Mouse (Mus musculus): ENCODE measurements around the gene Immp2l. TPM values are rescaled to one million over a fixed set of nuclear protein-coding genes. Genes with fewer than 3 reads are reported as not detected.

Gene Immp2l
- polyA plus RNA-seq, 1 experiment from 2014 or later = 11.3 TPM

GRCm38 (mm10) chr12:41551578-41551977 lies 527.7 kb downstream of the Immp2l start:
- H3K4me1 ChIP-seq (replicated peaks) = no peaks in the 10 kb centered on the region
- H3K27ac ChIP-seq = no peak overlapping the region

GRCm38 (mm10) chr12:41557832-41558231 lies 533.9 kb downstream of the Immp2l start:
- Histone ChIP-seq H3K9me3 (no peaks in the 10 kb centered on the region), H3K9ac (replicated peaks) (no peak overlapping the region)

More at GRCm38 (mm10) chr12:41551578-41551977, 527.7 kb downstream of the Immp2l start:
- WGBS = 85% methylated on average over 4 of the region's 4 CpGs
- ATAC-seq (ENCODE audit: insufficient number of reproducible peaks, insufficient read depth, low FRiP score, low TSS enrichment, low read depth) = no peak
- no peaks in the 10 kb centered on the region for H3K36me3 ChIP-seq
- no peak overlapping the region for H3K9ac ChIP-seq (replicated peaks)
- H3K9me3 ChIP-seq = no peaks in the 10 kb centered on the region
- H3K4me2 ChIP-seq = no peak overlapping the region
- H3K27me3 ChIP-seq = no peaks in the 10 kb centered on the region
- no peak overlapping the region for H3K4me3 ChIP-seq (replicated peaks)

GRCm38 (mm10) chr12:41558956-41559735 lies 535.3 kb downstream of the Immp2l start:
- Histone ChIP-seq H3K9ac (replicated peaks) (no peak overlapping the region), H3K9me3 (no peaks in the 10 kb centered on the region), H3K4me2 (no peak overlapping the region), H3K4me3 (replicated peaks) (no peak overlapping the region), H3K27me3 (no peaks in the 10 kb centered on the region), H3K4me1 (replicated peaks) (peaks cover 3% of the 10 kb centered on the region; the same call in 1 of the 2 replicates), H3K36me3 (no peaks in the 10 kb centered on the region), H3K27ac (no peak overlapping the region)
- 40% methylated on average over 5 of the region's 5 CpGs for WGBS
- no peak for ATAC-seq (ENCODE audit: insufficient number of reproducible peaks, insufficient read depth, low FRiP score, low TSS enrichment, low read depth)

More at GRCm38 (mm10) chr12:41557832-41558231, 533.9 kb downstream of the Immp2l start:
- H3K4me1 ChIP-seq (replicated peaks) = peaks cover 3% of the 10 kb centered on the region; the same call in 1 of the 2 replicates
- 28% methylated on average over 3 of the region's 3 CpGs for WGBS
- H3K4me2 ChIP-seq = no peak overlapping the region
- H3K36me3 ChIP-seq = no peaks in the 10 kb centered on the region
- no peaks in the 10 kb centered on the region for H3K27me3 ChIP-seq
- H3K4me3 ChIP-seq (replicated peaks) = no peak overlapping the region
- ATAC-seq (ENCODE audit: insufficient number of reproducible peaks, insufficient read depth, low FRiP score, low TSS enrichment, low read depth) = no peak
- H3K27ac ChIP-seq = no peak overlapping the region

- H3K9ac ChIP-seq (replicated peaks) = no peak overlapping the region; the same call in 1 of the 2 replicates
- H3K4me3 ChIP-seq (replicated peaks) = peak overlapping the region; percentile 10; the same call in 1 of the 2 replicates
Measured at GRCm38 (mm10) chr12:41565540-41566432, 541.9 kb downstream of the Immp2l start.

GRCm38 (mm10) chr12:41566433-41566794 lies 542.5 kb downstream of the Immp2l start:
- Histone ChIP-seq H3K4me1 (replicated peaks) (peaks cover 9% of the 10 kb centered on the region), H3K27ac (no peak overlapping the region), H3K27me3 (no peaks in the 10 kb centered on the region), H3K9ac (replicated peaks) (no peak overlapping the region), H3K4me3 (replicated peaks) (no peak overlapping the region), H3K4me2 (peak overlapping the region; percentile 48), H3K36me3 (no peaks in the 10 kb centered on the region), H3K9me3 (no peaks in the 10 kb centered on the region)
- WGBS = 12% methylated on average over 1 of the region's 1 CpGs
- ATAC-seq (ENCODE audit: insufficient number of reproducible peaks, insufficient read depth, low FRiP score, low TSS enrichment, low read depth) = no peak

More at GRCm38 (mm10) chr12:41565540-41566432, 541.9 kb downstream of the Immp2l start:
- H3K27me3 ChIP-seq = no peaks in the 10 kb centered on the region
- H3K36me3 ChIP-seq = no peaks in the 10 kb centered on the region
- WGBS = 20% methylated on average over 18 of the region's 18 CpGs
- ATAC-seq (ENCODE audit: insufficient number of reproducible peaks, insufficient read depth, low FRiP score, low TSS enrichment, low read depth) = peak; percentile 79; the same call in 1 of the 2 replicates
- no peaks in the 10 kb centered on the region for H3K9me3 ChIP-seq
- peaks cover 9% of the 10 kb centered on the region for H3K4me1 ChIP-seq (replicated peaks)
- H3K27ac ChIP-seq = peak overlapping the region; percentile 4; the same call in 1 of the 2 replicates
- peak overlapping the region; percentile 48 for H3K4me2 ChIP-seq

- Histone ChIP-seq H3K9ac (replicated peaks) (no peak overlapping the region), H3K27ac (no peak overlapping the region), H3K27me3 (no peaks in the 10 kb centered on the region), H3K4me1 (replicated peaks) (no peaks in the 10 kb centered on the region), H3K4me3 (replicated peaks) (no peak overlapping the region), H3K4me2 (no peak overlapping the region), H3K36me3 (no peaks in the 10 kb centered on the region), H3K9me3 (no peaks in the 10 kb centered on the region)
- ATAC-seq (ENCODE audit: insufficient number of reproducible peaks, insufficient read depth, low FRiP score, low TSS enrichment, low read depth) = no peak
- 41% methylated on average over 3 of the region's 3 CpGs for WGBS
Measured at GRCm38 (mm10) chr12:41573754-41574153, 549.9 kb downstream of the Immp2l start.

- WGBS = 81% methylated on average over 4 of the region's 4 CpGs
- Histone ChIP-seq H3K9me3 (no peaks in the 10 kb centered on the region), H3K4me1 (replicated peaks) (no peaks in the 10 kb centered on the region)
Measured at GRCm38 (mm10) chr12:41575221-41575620, 551.3 kb downstream of the Immp2l start.

GRCm38 (mm10) chr12:41593401-41593800 lies 569.5 kb downstream of the Immp2l start:
- Histone ChIP-seq H3K9me3 (no peaks in the 10 kb centered on the region), H3K9ac (replicated peaks) (no peak overlapping the region), H3K4me1 (replicated peaks) (no peaks in the 10 kb centered on the region), H3K4me3 (replicated peaks) (no peak overlapping the region), H3K4me2 (no peak overlapping the region), H3K27ac (no peak overlapping the region), H3K27me3 (no peaks in the 10 kb centered on the region), H3K36me3 (no peaks in the 10 kb centered on the region)
- 86% methylated on average over 5 of the region's 5 CpGs for WGBS
- no peak for ATAC-seq (ENCODE audit: insufficient number of reproducible peaks, insufficient read depth, low FRiP score, low TSS enrichment, low read depth)

More at GRCm38 (mm10) chr12:41575221-41575620, 551.3 kb downstream of the Immp2l start:
- Histone ChIP-seq H3K4me3 (replicated peaks) (no peak overlapping the region), H3K4me2 (no peak overlapping the region), H3K9ac (replicated peaks) (no peak overlapping the region), H3K27me3 (no peaks in the 10 kb centered on the region), H3K36me3 (no peaks in the 10 kb centered on the region), H3K27ac (no peak overlapping the region)
- ATAC-seq (ENCODE audit: insufficient number of reproducible peaks, insufficient read depth, low FRiP score, low TSS enrichment, low read depth) = no peak

- no peaks in the 10 kb centered on the region for H3K9me3 ChIP-seq
- no peaks in the 10 kb centered on the region for H3K36me3 ChIP-seq
- no peaks in the 10 kb centered on the region for H3K27me3 ChIP-seq
- no peak overlapping the region for H3K27ac ChIP-seq
- H3K4me2 ChIP-seq = no peak overlapping the region
- H3K4me1 ChIP-seq (replicated peaks) = no peaks in the 10 kb centered on the region
- 89% methylated on average over 4 of the region's 4 CpGs for WGBS
- H3K9ac ChIP-seq (replicated peaks) = no peak overlapping the region
- no peak overlapping the region for H3K4me3 ChIP-seq (replicated peaks)
- ATAC-seq (ENCODE audit: insufficient number of reproducible peaks, insufficient read depth, low FRiP score, low TSS enrichment, low read depth) = no peak
Measured at GRCm38 (mm10) chr12:41594037-41594436, 570.1 kb downstream of the Immp2l start.

- H3K4me2 ChIP-seq = no peak overlapping the region
- no peaks in the 10 kb centered on the region for H3K4me1 ChIP-seq (replicated peaks)
- H3K36me3 ChIP-seq = no peaks in the 10 kb centered on the region
- no peak overlapping the region for H3K27ac ChIP-seq
- H3K4me3 ChIP-seq (replicated peaks) = no peak overlapping the region
- no peaks in the 10 kb centered on the region for H3K9me3 ChIP-seq
- no peak overlapping the region for H3K9ac ChIP-seq (replicated peaks)
- ATAC-seq (ENCODE audit: insufficient number of reproducible peaks, insufficient read depth, low FRiP score, low TSS enrichment, low read depth) = no peak
- H3K27me3 ChIP-seq = no peaks in the 10 kb centered on the region
- 81% methylated on average over 3 of the region's 3 CpGs for WGBS
Measured at GRCm38 (mm10) chr12:41615271-41615670, 591.4 kb downstream of the Immp2l start.

- H3K4me2 ChIP-seq = no peak overlapping the region
- no peak for ATAC-seq (ENCODE audit: insufficient number of reproducible peaks, insufficient read depth, low FRiP score, low TSS enrichment, low read depth)
- no peak overlapping the region for H3K9ac ChIP-seq (replicated peaks)
- H3K4me3 ChIP-seq (replicated peaks) = no peak overlapping the region
- H3K4me1 ChIP-seq (replicated peaks) = no peaks in the 10 kb centered on the region
- no peak overlapping the region for H3K27ac ChIP-seq
- H3K9me3 ChIP-seq = no peaks in the 10 kb centered on the region
- no peaks in the 10 kb centered on the region for H3K36me3 ChIP-seq
- H3K27me3 ChIP-seq = no peaks in the 10 kb centered on the region
- 91% methylated on average over 6 of the region's 6 CpGs for WGBS
Measured at GRCm38 (mm10) chr12:41621341-41621740, 597.5 kb downstream of the Immp2l start.

All from limb, embryonic 12.5 days (tissue).